Mouse (Mus musculus) MEL (cell line): Measurements from ENCODE around the gene Smarcd1. TPM values are rescaled to one million over a fixed set of nuclear protein-coding genes. Genes with fewer than 3 reads are reported as not detected.
A peak's percentile ranks its signal among the peaks of the same experiment; 100 is the strongest.

ENCODE experiments used
- DNase-seq: peaks from one replicate; pipeline ENCODE4 v3.0.0; 2011; ENCODE audit warnings: low read depth, low spot score
- H3K27ac ChIP-seq: 2 replicates; pipeline ENCODE4 v1.5.1; 2012; ENCODE audit warnings: low read depth, mild to moderate bottlenecking, control low read depth, low read length, moderate library complexity; ENCODE audit not compliant: control insufficient read depth
- H3K27me3 ChIP-seq, 2 experiments: fragments of 150-350 bp in 1 of 2; sonication (generic) in 1 of 2; 2 replicates each; pipeline ENCODE4 v1.6.1; 2012; ENCODE audit warnings: low read length in 2 of 2, mild to moderate bottlenecking in 2 of 2, improper control_type of control experiment in 1 of 2, moderate library complexity in 1 of 2; ENCODE audit not compliant: insufficient read depth in 2 of 2, control insufficient read depth in 1 of 2
- H3K36me3 ChIP-seq, 2 experiments: 2 replicates each; pipeline ENCODE4 v1.6.1; 2012 to 2014; ENCODE audit warnings: low read length in 2 of 2, improper control_type of control experiment in 1 of 2, inconsistent platforms in 1 of 2, mild to moderate bottlenecking in 1 of 2; ENCODE audit not compliant: insufficient read depth in 2 of 2, control insufficient read depth in 1 of 2
- H3K4me1 ChIP-seq, 2 experiments: fragments of 150-350 bp in 1 of 2; sonication (generic) in 1 of 2; 2 replicates each; pipeline ENCODE4 v1.6.1; 2012; ENCODE audit warnings: low read length in 2 of 2, improper control_type of control experiment in 1 of 2, mild to moderate bottlenecking in 1 of 2; ENCODE audit not compliant: insufficient read depth in 2 of 2, control insufficient read depth in 1 of 2
- H3K4me3 ChIP-seq, 2 experiments: fragments of 150-350 bp in 1 of 2; sonication (generic) in 1 of 2; 2 replicates each; pipeline ENCODE4 v1.5.1; 2012; ENCODE audit warnings: low read depth in 2 of 2, low read length in 2 of 2, mild to moderate bottlenecking in 2 of 2, moderate library complexity in 2 of 2, control low read depth in 1 of 2, improper control_type of control experiment in 1 of 2; ENCODE audit not compliant: control insufficient read depth in 1 of 2, insufficient read depth in 1 of 2
- H3K79me2 ChIP-seq: 2 replicates; pipeline ENCODE4 v1.6.1; 2012; ENCODE audit warnings: mild to moderate bottlenecking, low read length, moderate library complexity; ENCODE audit not compliant: control insufficient read depth, poor library complexity, insufficient read depth
- H3K9ac ChIP-seq: 2 replicates; pipeline ENCODE4 v1.6.1; 2012; ENCODE audit warnings: low read depth, mild to moderate bottlenecking, control low read depth, low read length, moderate library complexity; ENCODE audit not compliant: control insufficient read depth, poor library complexity, severe bottlenecking
- H3K9me3 ChIP-seq: fragments of 150-350 bp; sonication (generic); replicated peaks from 2 replicates; pipeline ENCODE4 v1.6.1; 2012; ENCODE audit warnings: mild to moderate bottlenecking, low read length, improper control_type of control experiment, moderate library complexity; ENCODE audit not compliant: insufficient read depth
- CTCF ChIP-seq, 3 experiments: IDR thresholded peaks in 2 of 3; conservative IDR thresholded peaks in 1 of 3; 2 replicates each; pipeline ENCODE4 v1.5.1; 2011 to 2012; ENCODE audit warnings: low read length in 3 of 3, low read depth in 2 of 3, mild to moderate bottlenecking in 2 of 3, improper control_type of control experiment in 1 of 3, inconsistent platforms in 1 of 3, mixed read lengths in 1 of 3, moderate library complexity in 1 of 3; ENCODE audit not compliant: control insufficient read depth in 1 of 3, insufficient read depth in 1 of 3, poor library complexity in 1 of 3, severe bottlenecking in 1 of 3
- EP300 ChIP-seq, 2 experiments: IDR thresholded peaks; 2 replicates each; pipeline ENCODE4 v1.6.1; 2011; ENCODE audit warnings: improper control_type of control experiment in 2 of 2, low read length in 2 of 2, low read depth in 1 of 2, mild to moderate bottlenecking in 1 of 2
- ETS1 ChIP-seq: IDR thresholded peaks from 2 replicates; pipeline ENCODE4 v1.6.1; 2012; ENCODE audit warnings: low read depth, mild to moderate bottlenecking, inconsistent platforms, low read length, improper control_type of control experiment, moderate library complexity
- GABPA ChIP-seq: IDR thresholded peaks from 2 replicates; pipeline ENCODE4 v1.6.1; 2012; ENCODE audit warnings: low read depth, mild to moderate bottlenecking, inconsistent platforms, low read length, improper control_type of control experiment, moderate library complexity
- GATA1 ChIP-seq: IDR thresholded peaks from 2 replicates; pipeline ENCODE4 v1.6.1; 2011; ENCODE audit warnings: low read depth, low read length, improper control_type of control experiment
- KAT2A ChIP-seq: conservative IDR thresholded peaks from 2 replicates; pipeline ENCODE4 v1.6.1; 2012; ENCODE audit warnings: low read depth, low read length, improper control_type of control experiment, inconsistent platforms
- MEF2A ChIP-seq: IDR thresholded peaks from 2 replicates; pipeline ENCODE4 v1.6.1; 2014; ENCODE audit warnings: low read depth, mild to moderate bottlenecking, inconsistent platforms, low read length, improper control_type of control experiment; ENCODE audit not compliant: poor library complexity, insufficient replicate concordance, severe bottlenecking; ENCODE audit errors: extremely low read depth
- NELFE ChIP-seq: IDR thresholded peaks from 2 replicates; pipeline ENCODE4 v1.6.1; 2011; ENCODE audit warnings: low read depth, low read length, improper control_type of control experiment
- NRF1 ChIP-seq: IDR thresholded peaks from 2 replicates; pipeline ENCODE4 v1.6.1; 2014; ENCODE audit warnings: low read depth, mild to moderate bottlenecking, inconsistent platforms, low read length, improper control_type of control experiment, moderate library complexity; ENCODE audit not compliant: poor library complexity, insufficient read depth, severe bottlenecking
- POLR2AphosphoS5 ChIP-seq: IDR thresholded peaks from 2 replicates; pipeline ENCODE4 v1.6.1; 2012; ENCODE audit warnings: low read depth, borderline replicate concordance, mild to moderate bottlenecking, inconsistent platforms, low read length, moderate library complexity, mixed read lengths
- RAD21 ChIP-seq: IDR thresholded peaks from 2 replicates; pipeline ENCODE4 v1.6.1; 2011; ENCODE audit warnings: mild to moderate bottlenecking, low read depth, low read length, improper control_type of control experiment
- SMC3 ChIP-seq: IDR thresholded peaks from 2 replicates; pipeline ENCODE4 v1.6.1; 2011; ENCODE audit warnings: low read depth, low read length, improper control_type of control experiment
- TAL1 ChIP-seq: IDR thresholded peaks from 2 replicates; pipeline ENCODE4 v1.6.1; 2012; ENCODE audit warnings: mild to moderate bottlenecking, inconsistent platforms, low read length, moderate library complexity, mixed read lengths
- USF2 ChIP-seq, 2 experiments: IDR thresholded peaks; 2 replicates each; pipeline ENCODE4 v1.6.1; 2011 to 2012; ENCODE audit warnings: improper control_type of control experiment in 2 of 2, low read length in 2 of 2, borderline replicate concordance in 1 of 2, inconsistent platforms in 1 of 2, low read depth in 1 of 2, mild to moderate bottlenecking in 1 of 2; ENCODE audit not compliant: insufficient read depth in 1 of 2
- ZC3H11A ChIP-seq: IDR thresholded peaks from 2 replicates; pipeline ENCODE4 v1.6.1; 2012; ENCODE audit warnings: low read depth, mild to moderate bottlenecking, inconsistent platforms, low read length, improper control_type of control experiment
- ZNF384 ChIP-seq: IDR thresholded peaks from 2 replicates; pipeline ENCODE4 v1.6.1; 2012; ENCODE audit warnings: low read depth, mild to moderate bottlenecking, inconsistent platforms, low read length, improper control_type of control experiment
- polyA plus RNA-seq, 2 experiments: library from polyadenylated mRNA; stranded (reverse) in 1 of 2; unstranded in 1 of 2; fragments of >175 nt in 1 of 2; fragments of >200 nt in 1 of 2; gene quantifications; 2 replicates each; pipeline versions ENCODE4 v1.2.1 to v1.2.4; 2012; ENCODE audit warnings: low replicate concordance in 2 of 2, low read depth in 1 of 2; ENCODE audit not compliant: insufficient read length in 2 of 2, insufficient read depth in 1 of 2, missing spikeins in 1 of 2
- total RNA-seq: library from RNA; depleted of rRNA; stranded (reverse); fragments of 300-350 nt; gene quantifications from 2 replicates; pipeline ENCODE4 v1.2.3, GENCODE M21; 2012

The Smarcd1 gene
- total and polyA plus RNA-seq, 3 experiments, result 20.1 to 247 (median 72.5) TPM

DNA sequence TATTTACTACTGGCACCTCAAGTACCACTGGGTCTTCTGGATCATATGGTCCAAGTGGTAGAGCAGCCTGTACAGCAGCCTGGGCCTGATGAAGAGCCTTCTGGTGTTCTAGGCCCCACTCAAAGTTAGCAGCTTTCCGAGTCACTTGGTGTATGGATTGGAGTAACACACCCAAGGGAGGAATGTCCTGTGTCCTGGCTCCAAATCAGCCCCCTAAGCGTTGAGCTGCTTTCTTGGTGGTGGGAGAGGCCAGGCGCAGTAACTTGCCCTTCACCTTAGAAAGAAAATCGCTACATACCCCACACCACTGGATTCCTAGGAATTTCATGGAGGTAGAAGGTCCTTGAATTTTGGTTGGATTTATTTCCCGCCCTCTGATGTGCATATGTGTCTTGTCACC, 17.8 kb upstream of the Smarcd1 start:
- no peaks in the 10 kb centered on the region for H3K79me2 ChIP-seq
- no peak overlapping the region for H3K27ac ChIP-seq
- peaks cover 14 to 15% of the 10 kb centered on the region in 2 experiments for H3K27me3 ChIP-seq

GRCm38 (mm10) chr15:99688712-99689111, 13.2 kb upstream of the Smarcd1 start:
- peak; percentile 78 for DNase-seq
- H3K36me3 ChIP-seq, result no peaks in the 10 kb centered on the region
- peaks cover 16 to 19% of the 10 kb centered on the region in 2 experiments for H3K27me3 ChIP-seq
- H3K4me1 ChIP-seq, result no peaks in the 10 kb centered on the region
- no peaks in the 10 kb centered on the region for H3K79me2 ChIP-seq
- H3K9ac ChIP-seq, result no peak overlapping the region
- TF ChIP-seq ETS1, result no peak
- TF ChIP-seq ZC3H11A, result peak; percentile 75
- TF ChIP-seq MEF2A, result no peak
- peak; percentile 93 for TF ChIP-seq SMC3
- peak; percentile 95 to 98 (median 97) for TF ChIP-seq CTCF (IDR thresholded peaks at IDR 0.05 in 2 of 3, conservative IDR thresholded peaks at IDR 0.05 in 1 of 3; ENCODE audit: control insufficient read depth in 1 of 3, insufficient read depth in 1 of 3, low read depth in 2 of 3, low read length in 3 of 3, poor library complexity in 1 of 3, severe bottlenecking in 1 of 3)
- TF ChIP-seq RAD21, result peak; percentile 74
- no peak overlapping the region for H3K27ac ChIP-seq
- no peaks in the 10 kb centered on the region for H3K9me3 ChIP-seq
- no peak overlapping the region for H3K4me3 ChIP-seq

More for the DNA sequence above, 17.8 kb upstream of the Smarcd1 start:
- no peak for DNase-seq
- Histone ChIP-seq H3K9me3 (no peaks in the 10 kb centered on the region), H3K9ac (no peak overlapping the region), H3K4me1 (no peaks in the 10 kb centered on the region), H3K4me3 (no peak overlapping the region), H3K36me3 (no peaks in the 10 kb centered on the region)
- no peak for TF ChIP-seq POLR2AphosphoS5
- TF ChIP-seq GABPA, result no peak
- TF ChIP-seq ZNF384, result no peak
- TF ChIP-seq ETS1, result no peak
- TF ChIP-seq KAT2A, result no peak
- TF ChIP-seq GATA1, result no peak
- no peak for TF ChIP-seq NELFE
- TF ChIP-seq TAL1, result no peak
- no peak for TF ChIP-seq USF2 (IDR thresholded peaks at IDR 0.05; ENCODE audit: borderline replicate concordance in 1 of 2, insufficient read depth in 1 of 2, low read depth in 1 of 2, low read length in 2 of 2)
- no peak for TF ChIP-seq NRF1
- TF ChIP-seq EP300 (IDR thresholded peaks at IDR 0.05; ENCODE audit: low read depth in 1 of 2, low read length in 2 of 2), result no peak
